Mouse (Mus musculus): Measurements from ENCODE around the gene Fgd6. TPM values are rescaled to one million over a fixed set of nuclear protein-coding genes. Genes with fewer than 3 reads are reported as not detected.

Gene Fgd6
- 5.3 and 5.8 TPM in 2 replicates for polyA plus RNA-seq (2011; ENCODE audit: insufficient read depth, insufficient read length, low read depth, missing spikeins)

DNA sequence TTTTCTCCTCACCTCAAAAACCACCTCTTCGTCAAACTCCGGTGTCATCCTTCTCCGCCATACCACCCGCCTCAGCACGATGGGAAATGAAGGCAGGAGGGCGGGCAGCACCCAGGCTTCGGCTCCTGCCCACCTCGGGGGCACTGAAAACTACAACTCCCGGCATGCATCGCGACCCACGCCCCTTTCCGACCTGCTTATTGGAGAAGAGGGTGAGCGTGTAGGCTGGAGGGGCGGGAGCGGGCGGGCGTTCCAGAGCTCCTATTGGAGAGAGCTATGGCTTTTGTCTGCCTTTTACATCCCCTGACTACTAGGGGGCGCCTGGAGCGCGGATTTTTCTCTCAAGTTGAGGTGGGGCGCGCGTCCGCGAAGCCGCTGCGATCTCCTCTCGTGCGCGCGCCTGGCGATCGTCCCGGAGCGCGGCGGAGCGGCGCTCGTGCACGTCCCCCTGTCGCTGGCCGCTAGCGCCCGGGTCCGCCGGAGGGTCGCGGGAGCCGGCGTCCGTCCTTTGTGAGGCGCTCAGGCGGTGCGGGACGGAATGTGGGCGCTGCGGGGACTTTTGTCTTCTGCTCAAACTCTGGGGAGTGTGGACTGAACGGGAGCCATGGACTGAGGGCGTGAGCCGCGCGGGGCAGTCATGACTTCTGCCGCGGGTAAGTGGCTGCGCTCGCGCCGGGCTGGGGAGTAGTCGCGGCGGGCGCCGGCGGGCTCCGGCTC lies at the start of gene Fgd6, which contains the start of gene Vezt:
TSS of gene Fgd6 (plus strand) at position 344 of the 717 bp plus-strand sequence.
TSS of gene Vezt (minus strand) at position 160 of the 717 bp plus-strand sequence.
- Histone ChIP-seq H3K27me3 (ENCODE audit: control insufficient read depth, insufficient read depth, low read length, poor library complexity, severe bottlenecking) (no peaks in the 10 kb centered on the region), H3K36me3 (ENCODE audit: control insufficient read depth, insufficient read depth, low read length, poor library complexity, severe bottlenecking) (no peaks in the 10 kb centered on the region; the same call in 1 of the 2 replicates), H3K27ac (ENCODE audit: insufficient read depth, low read length) (no peak within 1 kb of the TSS), H3K9me3 (replicated peaks; ENCODE audit: control insufficient read depth, insufficient read depth, low read length, poor library complexity, severe bottlenecking) (no peaks in the 10 kb centered on the region), H3K9ac (ENCODE audit: low read depth, poor library complexity, severe bottlenecking) (peak within 1 kb of the TSS; percentile 68), H3K4me1 (ENCODE audit: control insufficient read depth, insufficient read depth, low read length) (no peaks in the 10 kb centered on the region), H3K4me3 (ENCODE audit: low read depth, low read length) (peak within 1 kb of the TSS; percentile 93)
- TF ChIP-seq POLR2A (IDR thresholded peaks at IDR 0.05; ENCODE audit: insufficient read depth, low read length) (no peak), CTCF (IDR thresholded peaks at IDR 0.05; ENCODE audit: low read depth, low read length) (peak; percentile 45), EP300 (IDR thresholded peaks at IDR 0.05; ENCODE audit: insufficient read depth, low read depth, low read length) (no peak)

DNA sequence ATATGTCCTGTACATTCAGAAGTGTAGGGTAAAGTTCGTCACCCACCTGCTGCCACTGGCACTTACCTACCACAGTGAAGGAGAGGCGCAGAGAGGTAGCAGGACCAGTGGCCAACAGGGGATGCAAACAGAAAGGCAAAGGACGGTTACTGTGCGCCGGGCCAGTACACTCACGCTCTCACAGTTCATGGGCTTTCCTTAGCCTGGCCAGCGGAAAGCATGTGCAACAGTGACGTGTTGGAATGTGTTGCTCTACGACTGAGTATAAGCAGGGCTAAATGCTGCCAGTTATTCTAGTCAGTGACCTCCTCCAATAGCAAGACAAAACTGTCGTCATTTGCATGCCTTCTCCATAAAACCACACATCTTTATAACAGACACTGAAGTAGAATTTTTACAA lies 41.7 kb upstream of the Fgd6 start:
- H3K4me1 ChIP-seq (ENCODE audit: control insufficient read depth, insufficient read depth, low read length), result no peaks in the 10 kb centered on the region
- no peak overlapping the region for H3K4me3 ChIP-seq (ENCODE audit: low read depth, low read length)
- H3K36me3 ChIP-seq (ENCODE audit: control insufficient read depth, insufficient read depth, low read length, poor library complexity, severe bottlenecking), result peaks cover 5% of the 10 kb centered on the region; the same call in 1 of the 2 replicates
- H3K9me3 ChIP-seq (replicated peaks; ENCODE audit: control insufficient read depth, insufficient read depth, low read length, poor library complexity, severe bottlenecking), result no peaks in the 10 kb centered on the region
- H3K27me3 ChIP-seq (ENCODE audit: control insufficient read depth, insufficient read depth, low read length, poor library complexity, severe bottlenecking), result no peaks in the 10 kb centered on the region
- no peak overlapping the region for H3K27ac ChIP-seq (ENCODE audit: insufficient read depth, low read length)
- H3K9ac ChIP-seq (ENCODE audit: low read depth, poor library complexity, severe bottlenecking), result no peak overlapping the region
- no peak for TF ChIP-seq EP300 (IDR thresholded peaks at IDR 0.05; ENCODE audit: insufficient read depth, low read depth, low read length)
- no peak for TF ChIP-seq CTCF (IDR thresholded peaks at IDR 0.05; ENCODE audit: low read depth, low read length)
- no peak for TF ChIP-seq POLR2A (IDR thresholded peaks at IDR 0.05; ENCODE audit: insufficient read depth, low read length)

DNA sequence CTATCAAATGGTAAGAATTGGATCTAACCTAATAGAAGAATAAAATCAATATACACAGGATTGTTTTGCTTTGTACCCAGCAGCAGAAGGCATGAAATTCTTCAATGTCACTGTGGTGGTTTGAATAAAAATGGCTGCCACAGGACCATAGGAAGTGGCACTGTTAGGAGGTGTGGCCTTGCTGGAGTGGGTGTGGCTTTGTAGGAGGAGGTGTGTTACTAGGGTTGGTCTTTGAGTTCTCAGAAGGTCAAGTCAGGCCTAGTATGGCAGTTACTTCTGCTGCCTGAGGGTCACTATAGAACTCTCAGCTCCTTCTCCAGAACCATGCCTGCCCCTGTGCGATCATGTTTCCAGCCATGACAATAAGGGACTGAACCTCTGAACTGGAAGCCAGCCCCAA lies 40.7 kb upstream of the Fgd6 start:
- H3K36me3 ChIP-seq (ENCODE audit: control insufficient read depth, insufficient read depth, low read length, poor library complexity, severe bottlenecking), result peaks cover 5% of the 10 kb centered on the region; the same call in 1 of the 2 replicates
- H3K4me3 ChIP-seq (ENCODE audit: low read depth, low read length), result no peak overlapping the region
- no peaks in the 10 kb centered on the region for H3K9me3 ChIP-seq (replicated peaks; ENCODE audit: control insufficient read depth, insufficient read depth, low read length, poor library complexity, severe bottlenecking)
- H3K27ac ChIP-seq (ENCODE audit: insufficient read depth, low read length), result no peak overlapping the region
- no peaks in the 10 kb centered on the region for H3K27me3 ChIP-seq (ENCODE audit: control insufficient read depth, insufficient read depth, low read length, poor library complexity, severe bottlenecking)
- no peak overlapping the region for H3K9ac ChIP-seq (ENCODE audit: low read depth, poor library complexity, severe bottlenecking)
- TF ChIP-seq EP300 (IDR thresholded peaks at IDR 0.05; ENCODE audit: insufficient read depth, low read depth, low read length), result no peak
- TF ChIP-seq POLR2A (IDR thresholded peaks at IDR 0.05; ENCODE audit: insufficient read depth, low read length), result no peak
- no peak for TF ChIP-seq CTCF (IDR thresholded peaks at IDR 0.05; ENCODE audit: low read depth, low read length)
- no peaks in the 10 kb centered on the region for H3K4me1 ChIP-seq (ENCODE audit: control insufficient read depth, insufficient read depth, low read length)

DNA sequence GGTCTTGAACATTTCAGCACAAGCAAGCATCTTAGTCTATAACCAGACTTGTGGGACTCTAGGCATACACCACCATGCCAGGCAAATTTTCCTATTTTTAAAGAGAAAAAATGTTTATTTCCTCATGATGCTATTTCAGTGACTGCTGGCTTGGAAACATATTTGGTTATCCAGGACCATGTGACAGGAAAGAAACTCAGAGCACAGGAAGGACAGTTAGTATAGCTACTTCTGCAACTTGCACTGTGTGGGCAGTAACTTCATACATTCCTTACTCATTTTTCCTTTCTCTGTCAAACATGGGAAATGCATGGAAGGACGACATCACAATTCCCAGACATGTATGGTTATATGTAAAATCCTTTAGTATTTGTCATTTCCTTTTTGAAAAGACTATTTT lies 36.4 kb upstream of the Fgd6 start:
- H3K27ac ChIP-seq (ENCODE audit: insufficient read depth, low read length), result no peak overlapping the region
- H3K36me3 ChIP-seq (ENCODE audit: control insufficient read depth, insufficient read depth, low read length, poor library complexity, severe bottlenecking), result peaks cover 5% of the 10 kb centered on the region; the same call in 1 of the 2 replicates

DNA sequence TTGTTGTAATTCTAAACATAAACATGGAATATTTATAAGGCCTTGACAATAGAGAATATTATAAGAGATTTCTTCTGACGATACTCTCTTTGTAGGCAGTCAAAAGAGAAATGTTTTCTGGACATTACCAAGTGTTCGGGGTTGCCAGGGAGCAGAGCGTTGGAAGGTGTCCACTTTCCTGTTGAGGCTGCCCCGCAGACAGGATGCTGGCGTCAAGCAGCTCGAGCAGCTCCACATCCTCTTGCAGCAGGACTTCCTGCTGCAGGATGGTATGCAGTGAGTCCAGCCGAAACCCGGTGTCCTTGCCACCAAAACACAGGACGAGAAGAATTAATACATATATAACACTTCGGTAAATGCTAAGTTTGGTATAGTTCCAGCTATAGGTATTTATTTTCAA lies 35.6 kb upstream of the Fgd6 start:
- Histone ChIP-seq H3K9ac (ENCODE audit: low read depth, poor library complexity, severe bottlenecking) (no peak overlapping the region), H3K9me3 (replicated peaks; ENCODE audit: control insufficient read depth, insufficient read depth, low read length, poor library complexity, severe bottlenecking) (peaks cover 2% of the 10 kb centered on the region; the same call in 1 of the 2 replicates), H3K4me1 (ENCODE audit: control insufficient read depth, insufficient read depth, low read length) (no peaks in the 10 kb centered on the region), H3K36me3 (ENCODE audit: control insufficient read depth, insufficient read depth, low read length, poor library complexity, severe bottlenecking) (peaks cover 5% of the 10 kb centered on the region; the same call in 1 of the 2 replicates), H3K4me3 (ENCODE audit: low read depth, low read length) (no peak overlapping the region), H3K27me3 (ENCODE audit: control insufficient read depth, insufficient read depth, low read length, poor library complexity, severe bottlenecking) (no peaks in the 10 kb centered on the region), H3K27ac (ENCODE audit: insufficient read depth, low read length) (no peak overlapping the region)
- TF ChIP-seq EP300 (IDR thresholded peaks at IDR 0.05; ENCODE audit: insufficient read depth, low read depth, low read length), result no peak
- TF ChIP-seq POLR2A (IDR thresholded peaks at IDR 0.05; ENCODE audit: insufficient read depth, low read length), result no peak
- no peak for TF ChIP-seq CTCF (IDR thresholded peaks at IDR 0.05; ENCODE audit: low read depth, low read length)

More for the DNA sequence above, 36.4 kb upstream of the Fgd6 start:
- Histone ChIP-seq H3K27me3 (ENCODE audit: control insufficient read depth, insufficient read depth, low read length, poor library complexity, severe bottlenecking) (no peaks in the 10 kb centered on the region), H3K9ac (ENCODE audit: low read depth, poor library complexity, severe bottlenecking) (no peak overlapping the region), H3K4me3 (ENCODE audit: low read depth, low read length) (no peak overlapping the region), H3K9me3 (replicated peaks; ENCODE audit: control insufficient read depth, insufficient read depth, low read length, poor library complexity, severe bottlenecking) (peaks cover 2% of the 10 kb centered on the region; the same call in 1 of the 2 replicates), H3K4me1 (ENCODE audit: control insufficient read depth, insufficient read depth, low read length) (no peaks in the 10 kb centered on the region)
- TF ChIP-seq EP300 (IDR thresholded peaks at IDR 0.05; ENCODE audit: insufficient read depth, low read depth, low read length), result no peak
- no peak for TF ChIP-seq POLR2A (IDR thresholded peaks at IDR 0.05; ENCODE audit: insufficient read depth, low read length)

DNA sequence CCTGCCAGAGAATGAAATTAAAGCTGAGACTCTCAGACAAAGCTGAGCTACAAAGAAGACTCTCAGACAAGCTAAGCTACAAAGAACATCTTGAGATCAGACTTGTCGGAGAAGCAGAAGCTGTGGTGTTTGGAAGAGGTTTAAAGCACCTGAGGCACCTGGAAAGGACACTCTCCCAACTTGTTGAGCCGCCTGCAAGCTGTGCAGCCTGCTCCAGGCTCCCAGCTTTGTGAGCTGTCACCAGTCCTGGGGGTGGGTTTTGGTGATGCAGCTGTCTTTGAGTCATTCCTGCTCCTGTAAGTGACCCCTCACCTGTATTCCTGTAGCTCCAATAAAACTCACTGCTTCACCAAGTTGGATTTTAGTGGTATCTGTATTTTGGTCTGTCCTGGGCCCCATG lies 27.4 kb upstream of the Fgd6 start:
- H3K27ac ChIP-seq (ENCODE audit: insufficient read depth, low read length), result no peak overlapping the region
- H3K4me1 ChIP-seq (ENCODE audit: control insufficient read depth, insufficient read depth, low read length), result no peaks in the 10 kb centered on the region
- no peaks in the 10 kb centered on the region for H3K9me3 ChIP-seq (replicated peaks; ENCODE audit: control insufficient read depth, insufficient read depth, low read length, poor library complexity, severe bottlenecking)
- H3K9ac ChIP-seq (ENCODE audit: low read depth, poor library complexity, severe bottlenecking), result no peak overlapping the region
- H3K4me3 ChIP-seq (ENCODE audit: low read depth, low read length), result no peak overlapping the region
- TF ChIP-seq POLR2A (IDR thresholded peaks at IDR 0.05; ENCODE audit: insufficient read depth, low read length) (no peak), EP300 (IDR thresholded peaks at IDR 0.05; ENCODE audit: insufficient read depth, low read depth, low read length) (no peak), CTCF (IDR thresholded peaks at IDR 0.05; ENCODE audit: low read depth, low read length) (no peak)
- H3K36me3 ChIP-seq (ENCODE audit: control insufficient read depth, insufficient read depth, low read length, poor library complexity, severe bottlenecking), result no peaks in the 10 kb centered on the region; the same call in 1 of the 2 replicates
- no peaks in the 10 kb centered on the region for H3K27me3 ChIP-seq (ENCODE audit: control insufficient read depth, insufficient read depth, low read length, poor library complexity, severe bottlenecking)

Data from ES-Bruce4 (cell line).